In the genomic region with DNA sequence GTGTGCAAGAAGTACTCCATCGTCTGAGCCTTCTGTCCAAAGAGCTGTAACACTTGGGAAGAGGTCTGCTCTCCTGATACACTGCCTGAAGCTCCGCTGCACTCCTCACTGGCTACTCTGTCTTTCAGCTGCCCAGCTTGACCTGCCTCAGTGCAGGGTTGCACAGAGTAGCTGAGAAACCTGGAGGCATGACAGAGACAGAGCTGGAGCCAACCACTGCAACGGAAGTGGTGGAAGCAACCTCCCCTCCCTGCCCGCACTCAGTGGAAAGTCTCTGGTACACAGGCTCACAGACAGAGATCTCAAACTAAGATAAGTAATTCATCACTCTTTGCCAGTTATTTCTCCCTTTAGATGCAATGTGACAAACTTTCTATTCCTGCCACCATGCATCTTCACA, we compare ENCODE assay signal across 26 mouse cellular contexts.
DNase-seq lines count a peak whose midpoint lies in the region; ATAC-seq and TF ChIP-seq lines count a peak whose summit lies in the region.
"Had no signal": no experiment of that assay in that cellular context is flagged by ENCODE, and none has a peak within 500 bp of the region (broad histone marks: within the 10 kb centered on the region; RNA-seq: fewer than 3 reads in every experiment).

No protein-coding gene starts in this region.

- H3K4me1 ChIP-seq in liver, embryonic 11.5 days (replicated peaks; ENCODE audit: control insufficient read depth, insufficient read depth, low read length) = no peaks in the 10 kb centered on the region
- H3K4me1 ChIP-seq in liver, postnatal 0 days (ENCODE audit: insufficient read depth) = no peaks in the 10 kb centered on the region
- H3K4me1 ChIP-seq: forebrain, embryonic 12.5 days; heart, embryonic 10.5 days; heart, embryonic 15.5 days; kidney, embryonic 15.5 days; limb, embryonic 12.5 days; midbrain, embryonic 15.5 days; neural tube, embryonic 12.5 days had no signal

- no peak for DNase-seq in liver, embryonic 11.5 days (ENCODE audit: low spot score)
- DNase-seq in liver, postnatal 0 days = no peak
- peak; percentile 75 for DNase-seq in 416B (ENCODE audit: low read depth)
- no peak for DNase-seq in lung, postnatal 14 days
- DNase-seq in cerebellum, postnatal 36 days = no peak
- no peak for DNase-seq in urinary bladder, postnatal 36 days (ENCODE audit: low spot score in 2 of 2)
- DNase-seq: adrenal gland, postnatal 10 days; cerebellum, adult 11 months; cerebellum, adult 9-10 months; gastrocnemius, postnatal 10 days; kidney, adult 18-20 months; kidney, postnatal 25 days; lung, postnatal 4 days had no signal

- H3K27me3 ChIP-seq in liver, embryonic 11.5 days (replicated peaks; ENCODE audit: control insufficient read depth, insufficient read depth, low read length) = no peaks in the 10 kb centered on the region
- H3K27me3 ChIP-seq in liver, postnatal 0 days (ENCODE audit: insufficient read depth, low read length) = no peaks in the 10 kb centered on the region
- H3K27me3 ChIP-seq: forebrain, embryonic 12.5 days; heart, embryonic 15.5 days; kidney, embryonic 15.5 days; limb, embryonic 12.5 days; midbrain, embryonic 15.5 days; neural tube, embryonic 12.5 days had no signal

- H3K9ac ChIP-seq in liver, embryonic 11.5 days (ENCODE audit: low read depth, low read length) = no peak overlapping the region
- H3K9ac ChIP-seq in liver, postnatal 0 days (replicated peaks) = no peak overlapping the region
- H3K9ac ChIP-seq: forebrain, embryonic 12.5 days; heart, embryonic 15.5 days; hindbrain, embryonic 14.5 days; kidney, embryonic 15.5 days; limb, embryonic 12.5 days; midbrain, embryonic 15.5 days; neural tube, embryonic 12.5 days had no signal

- WGBS in liver, embryonic 11.5 days = 67% methylated on average over 4 of the region's 4 CpGs
- WGBS in liver, postnatal 0 days (ENCODE audit: insufficient replicate concordance) = 52% methylated on average over 4 of the region's 4 CpGs

- H3K4me3 ChIP-seq in liver, embryonic 11.5 days (ENCODE audit: low read depth, low read length) = no peak overlapping the region
- H3K4me3 ChIP-seq in liver, postnatal 0 days (ENCODE audit: low read depth, low read length) = no peak overlapping the region
- H3K4me3 ChIP-seq: forebrain, embryonic 12.5 days; heart, embryonic 10.5 days; heart, embryonic 15.5 days; kidney, embryonic 15.5 days; layer of hippocampus, adult 2 months; left cerebral cortex, adult 2 months; limb, embryonic 12.5 days; midbrain, embryonic 15.5 days; neural tube, embryonic 12.5 days had no signal

- H3K4me2 ChIP-seq in liver, embryonic 11.5 days = no peak overlapping the region
- no peak overlapping the region for H3K4me2 ChIP-seq in liver, postnatal 0 days (ENCODE audit: low read depth, low read length)
- H3K4me2 ChIP-seq: forebrain, embryonic 12.5 days; heart, embryonic 15.5 days; hindbrain, embryonic 14.5 days; kidney, embryonic 15.5 days; limb, embryonic 12.5 days; midbrain, embryonic 15.5 days; neural tube, embryonic 12.5 days had no signal

- no peaks in the 10 kb centered on the region for H3K9me3 ChIP-seq in liver, embryonic 11.5 days (ENCODE audit: control insufficient read depth, low read length)
- H3K9me3 ChIP-seq in liver, postnatal 0 days (ENCODE audit: low read length) = no peaks in the 10 kb centered on the region
- H3K9me3 ChIP-seq: forebrain, embryonic 12.5 days; heart, embryonic 10.5 days; heart, embryonic 15.5 days; kidney, embryonic 15.5 days; limb, embryonic 12.5 days; midbrain, embryonic 15.5 days; neural tube, embryonic 12.5 days had no signal

- H3K36me3 ChIP-seq in liver, embryonic 11.5 days (ENCODE audit: control insufficient read depth, insufficient read depth, low read length) = no peaks in the 10 kb centered on the region
- H3K36me3 ChIP-seq in liver, postnatal 0 days (replicated peaks; ENCODE audit: insufficient read depth, low read length) = no peaks in the 10 kb centered on the region
- H3K36me3 ChIP-seq: forebrain, embryonic 12.5 days; G1E; heart, embryonic 10.5 days; heart, embryonic 15.5 days; kidney, embryonic 15.5 days; limb, embryonic 12.5 days; midbrain, embryonic 15.5 days; neural tube, embryonic 12.5 days had no signal

- no peak overlapping the region for H3K27ac ChIP-seq in liver, embryonic 11.5 days (ENCODE audit: low read depth, low read length)
- H3K27ac ChIP-seq in liver, postnatal 0 days (ENCODE audit: low read depth) = no peak overlapping the region
- H3K27ac ChIP-seq: forebrain, embryonic 12.5 days; heart, embryonic 10.5 days; heart, embryonic 15.5 days; hindbrain, embryonic 14.5 days; kidney, embryonic 15.5 days; layer of hippocampus, adult 2 months; left cerebral cortex, adult 2 months; limb, embryonic 12.5 days; midbrain, embryonic 15.5 days; neural tube, embryonic 12.5 days had no signal

- TF ChIP-seq CTCF in liver, postnatal 0 days (IDR thresholded peaks at IDR 0.05; ENCODE audit: low read depth) = no peak

- TF ChIP-seq EP300 in liver, postnatal 0 days (IDR thresholded peaks at IDR 0.05; ENCODE audit: low read depth) = no peak

- ATAC-seq in liver, embryonic 11.5 days (replicated peaks; ENCODE audit: low FRiP score) = 0 out of 2 replicates have a peak, but pooled peaks have one; percentile 34
- no peak for ATAC-seq in liver, postnatal 0 days
- ATAC-seq in CD4-positive, CD25-positive, alpha-beta regulatory T cell, adult 4 months = peak; percentile 94
- ATAC-seq in megakaryocyte, adult 5-6 weeks (ENCODE audit: poor library complexity, severe bottlenecking) = peak; percentile 35; the same call in 1 of the 2 replicates
- ATAC-seq: midbrain, embryonic 15.5 days had no signal
